Mouse (Mus musculus) left cerebral cortex, adult 2 months (tissue): ENCODE measurements around the gene 4930432M17Rik. TPM values are rescaled to one million over a fixed set of nuclear protein-coding genes. Genes with fewer than 3 reads are reported as not detected.

Source experiments
- DNase-seq, 2 experiments: peaks; one replicate each; pipeline ENCODE4 v3.0.0; 2021 to 2022; ENCODE audit warnings: low spot score in 2 of 2, mixed read lengths in 1 of 2; ENCODE audit errors: extremely low spot score in 1 of 2
- H3K27ac ChIP-seq: fragments of 200-600 bp; 2 replicates; pipeline ENCODE4 v1.8.1; 2022
- H3K4me3 ChIP-seq: fragments of 200-600 bp; 2 replicates; pipeline ENCODE4 v1.8.1; 2022
- CTCF ChIP-seq: fragments of 200-600 bp; IDR thresholded peaks from 2 replicates; pipeline ENCODE4 v1.8.1; 2022; ENCODE audit warnings: antibody characterized with exemption, mild to moderate bottlenecking, moderate library complexity
- intact Hi-C: fragments of 180-260 bp; cut with DNase I; formaldehyde crosslinking; loops from one replicate; pipeline ENCODE4 v1.15.1; 2025
- long read RNA-seq, 2 experiments: library from polyadenylated mRNA; stranded (forward); transcript quantifications; one replicate each; pipeline ENCODE4 v2.0.0; 2021; ENCODE audit warnings: borderline mapping rate in 2 of 2
- total RNA-seq, 2 experiments: library from RNA; stranded (reverse); gene quantifications; 2 replicates each; pipeline ENCODE4 v1.2.3; 2021

The 4930432M17Rik gene
- total RNA-seq = not detected
- long read RNA-seq, experiment 1 = 0 reads
- long read RNA-seq, experiment 2 = 0 reads

DNA sequence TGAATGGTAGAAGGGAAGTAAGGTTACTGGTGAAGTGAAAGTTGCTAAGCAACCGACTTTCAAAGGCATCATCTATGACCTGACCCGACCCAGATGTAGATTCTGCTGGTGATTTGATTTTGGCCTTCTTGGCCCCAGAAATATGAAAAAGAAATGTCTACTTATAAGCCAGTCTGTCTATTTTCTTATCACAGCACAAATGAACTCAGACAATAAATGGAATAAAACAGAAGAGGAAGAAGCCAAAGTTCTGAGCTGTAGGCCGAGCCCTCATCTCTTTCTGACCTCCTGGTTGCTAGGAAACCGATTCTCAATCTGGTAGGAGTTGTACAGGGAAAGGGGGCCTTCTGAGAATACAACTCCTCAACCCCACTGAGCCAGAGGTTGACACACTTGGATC lies at the start of gene 4930432M17Rik:
Gene 4930432M17Rik (plus strand): TSS at position 301 of the 400 bp plus-strand sequence.
- no peak for TF ChIP-seq CTCF
- Histone ChIP-seq H3K27ac (no peak within 1 kb of the TSS), H3K4me3 (no peak within 1 kb of the TSS)
- intact Hi-C loops = no loop called here
- no peak for DNase-seq

DNA sequence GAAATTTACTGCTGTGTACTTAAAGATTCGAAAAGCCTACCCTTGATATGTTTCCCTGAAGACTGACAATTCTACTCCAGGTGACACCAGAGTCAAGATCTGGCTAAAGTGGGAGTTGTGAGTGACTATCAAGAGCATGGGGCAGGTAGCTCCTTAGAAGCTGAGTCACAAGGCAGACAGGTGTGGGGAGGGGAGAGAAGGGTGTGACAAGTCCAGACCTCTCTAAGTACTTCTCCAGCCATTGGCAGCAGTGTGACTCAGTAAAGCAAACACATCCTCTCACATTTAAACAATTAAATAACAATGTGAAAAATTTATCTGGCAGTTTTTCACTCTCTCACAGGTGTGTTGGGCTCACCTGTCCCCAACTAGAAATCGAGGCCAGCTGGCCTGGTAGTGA lies 44.9 kb upstream of the 4930432M17Rik start:
- no peak for TF ChIP-seq CTCF
- DNase-seq = no peak
- Histone ChIP-seq H3K27ac (no peak overlapping the region), H3K4me3 (no peak overlapping the region)
- intact Hi-C loops = no loop called here

DNA sequence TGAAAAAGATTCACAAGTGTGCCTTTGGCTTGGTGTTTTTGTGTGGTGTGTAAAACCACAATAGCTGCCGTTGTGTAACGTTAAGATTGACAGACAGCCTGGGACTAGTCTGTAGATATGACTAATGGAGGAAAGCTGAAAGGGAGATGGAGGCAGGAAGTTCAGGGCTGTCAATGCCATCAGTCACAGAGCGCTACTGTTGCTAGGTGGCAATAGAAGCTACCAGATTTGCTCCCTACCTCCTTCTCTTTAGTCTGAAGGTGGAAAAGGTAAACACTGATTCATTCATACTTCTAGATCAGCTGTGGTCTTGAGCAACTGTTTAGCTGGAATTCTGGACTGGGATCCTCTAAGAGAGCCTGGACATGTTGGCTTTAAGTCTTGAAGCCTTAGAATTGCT lies 44.3 kb upstream of the 4930432M17Rik start:
- no peak for DNase-seq
- Histone ChIP-seq H3K27ac (no peak overlapping the region), H3K4me3 (no peak overlapping the region)
- intact Hi-C loops = no loop called here
- TF ChIP-seq CTCF = no peak

DNA sequence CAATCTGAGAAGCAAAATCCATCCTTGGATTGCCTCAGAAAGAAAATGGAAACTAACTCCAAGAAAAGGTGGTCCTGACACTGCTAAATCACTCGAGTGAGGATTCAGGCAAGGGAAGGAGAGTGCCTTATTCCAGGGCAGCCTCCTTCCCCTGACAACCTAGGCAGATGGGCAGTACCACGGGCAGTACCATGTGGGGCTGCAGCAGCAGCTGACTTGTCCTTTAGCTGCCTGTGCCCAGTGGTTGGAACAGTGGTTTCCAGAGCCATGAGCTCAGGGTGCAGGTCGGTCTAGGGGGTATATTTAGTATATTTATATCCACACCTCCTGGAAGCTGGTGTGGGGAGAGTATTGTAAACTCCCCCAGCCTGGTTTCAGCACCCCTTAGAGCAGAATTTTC lies 42.3 kb upstream of the 4930432M17Rik start:
- intact Hi-C loops = no loop called here
- Histone ChIP-seq H3K27ac (no peak overlapping the region), H3K4me3 (no peak overlapping the region)
- DNase-seq = no peak
- no peak for TF ChIP-seq CTCF

DNA sequence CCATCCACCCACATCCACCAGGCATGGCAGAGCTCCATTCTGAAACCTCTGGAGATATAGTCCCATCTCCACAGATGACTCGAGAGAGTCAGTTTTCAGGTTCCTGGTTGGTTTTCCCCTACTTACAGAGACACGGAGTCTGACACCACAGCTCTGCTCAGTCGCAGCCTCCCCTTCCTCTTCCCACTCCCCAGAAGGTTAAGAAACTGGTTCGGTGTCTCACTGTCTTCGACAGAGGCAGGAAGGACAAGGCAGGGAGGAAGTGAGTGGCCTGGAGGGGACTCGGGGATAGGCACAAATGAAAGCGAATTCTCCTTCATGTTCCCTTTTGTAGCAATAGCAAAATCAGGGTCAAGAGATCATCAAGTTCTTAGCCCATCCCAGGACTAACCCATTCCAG lies 39.9 kb upstream of the 4930432M17Rik start:
- intact Hi-C loops = no loop called here
- H3K27ac ChIP-seq = no peak overlapping the region
- TF ChIP-seq CTCF = no peak
- no peak overlapping the region for H3K4me3 ChIP-seq
- no peak for DNase-seq

DNA sequence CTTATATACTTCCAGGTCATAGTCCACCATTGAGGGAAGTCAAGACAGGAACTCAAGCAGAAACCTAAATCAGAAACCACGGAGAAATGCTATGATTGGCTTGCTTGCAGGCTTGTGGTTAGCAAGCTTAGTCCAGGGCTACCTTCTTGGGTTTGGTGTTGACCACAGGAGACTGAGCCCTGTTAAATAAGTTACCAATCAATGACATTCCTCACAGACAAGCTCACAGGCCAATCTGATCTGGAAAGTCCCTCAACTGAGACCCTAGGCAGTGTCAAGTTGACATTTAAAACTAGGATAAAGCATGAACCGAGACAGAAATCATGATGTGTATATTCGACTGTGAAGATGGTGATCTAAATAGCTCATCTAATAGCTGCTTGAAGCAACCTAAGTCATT lies 35.6 kb upstream of the 4930432M17Rik start:
- no peak for DNase-seq
- no peak overlapping the region for H3K27ac ChIP-seq
- H3K4me3 ChIP-seq = no peak overlapping the region
- no peak for TF ChIP-seq CTCF
- intact Hi-C loops = loop anchor here (5.0 kb wide), 1 partner anchor 52 kb away; no protein-coding TSS in a partner anchor

DNA sequence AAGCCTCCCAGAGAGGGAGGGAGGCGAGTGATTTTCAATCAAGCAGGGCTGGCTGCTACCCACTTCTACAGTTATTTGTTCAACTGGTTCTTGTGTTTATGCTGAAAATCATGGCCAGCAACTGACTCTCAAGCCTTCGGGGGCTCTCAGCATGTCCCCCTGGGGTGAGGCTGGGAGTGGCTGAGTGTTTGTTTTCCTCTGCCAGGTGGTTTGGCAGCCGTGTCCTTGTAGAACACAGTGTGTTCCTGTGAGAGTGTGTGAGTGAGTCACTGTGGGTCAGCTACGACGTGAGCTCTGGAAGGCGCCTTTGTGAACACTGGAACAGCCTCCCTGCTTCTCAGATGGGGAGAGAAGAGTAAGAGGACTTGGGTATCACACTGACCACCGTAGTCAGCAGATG lies 35.1 kb upstream of the 4930432M17Rik start:
- TF ChIP-seq CTCF = no peak
- Histone ChIP-seq H3K4me3 (no peak overlapping the region), H3K27ac (no peak overlapping the region)
- intact Hi-C loops = loop anchor here (5.0 kb wide), 1 partner anchor 52 kb away; no protein-coding TSS in a partner anchor
- no peak for DNase-seq

DNA sequence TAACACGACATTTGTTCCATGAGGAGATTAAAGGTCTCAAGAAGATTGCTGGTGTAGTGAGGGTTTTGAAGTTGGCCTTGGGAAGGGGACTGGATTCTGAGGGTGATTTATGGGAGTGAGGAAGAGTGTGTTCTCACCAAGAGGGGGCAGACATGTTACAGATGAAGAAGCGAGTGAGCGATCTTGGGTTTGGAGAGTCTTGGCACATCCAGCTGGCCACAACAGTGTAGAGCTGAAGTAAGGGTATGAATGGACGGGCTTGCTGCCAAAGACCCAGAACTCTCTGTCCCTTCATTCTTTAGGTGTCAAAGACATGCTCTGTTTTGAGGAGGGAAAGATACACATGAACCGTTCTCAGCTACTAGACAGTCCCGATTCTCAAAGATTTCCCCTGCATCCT lies 34.2 kb upstream of the 4930432M17Rik start:
- peak; percentile 33 to 59 for DNase-seq
- peak; percentile 51 for TF ChIP-seq CTCF
- Histone ChIP-seq H3K27ac (no peak overlapping the region; the same call in 1 of the 2 replicates), H3K4me3 (no peak overlapping the region)
- intact Hi-C loops = loop anchor here (1.0 to 5.0 kb wide), 3 partner anchors 51 to 100 kb away; partner anchors contain the start of gene F3

DNA sequence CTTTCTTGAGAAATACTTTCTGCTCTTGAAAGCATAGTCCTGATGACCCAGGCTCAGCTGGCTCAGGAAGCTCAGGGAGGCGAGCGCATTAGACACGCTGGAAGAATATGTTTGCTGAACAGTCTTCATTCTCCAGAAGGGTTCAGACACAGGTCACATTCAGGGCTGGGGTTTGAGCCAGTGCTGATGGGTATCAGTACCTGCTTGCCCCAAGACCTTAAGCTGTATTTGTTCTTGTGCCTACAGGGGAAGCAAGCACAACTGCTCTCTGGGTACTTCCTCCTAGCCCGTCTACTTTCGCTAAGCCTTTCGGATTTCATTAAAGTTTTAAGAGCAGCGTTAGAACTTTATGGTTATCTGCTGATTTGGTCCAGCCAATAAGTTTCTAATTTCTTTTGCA lies 33.8 kb upstream of the 4930432M17Rik start:
- no peak overlapping the region for H3K4me3 ChIP-seq
- H3K27ac ChIP-seq = peak overlapping the region; percentile 2; the same call in 1 of the 2 replicates
- DNase-seq = no peak
- intact Hi-C loops = loop anchor here (1.0 to 5.0 kb wide), 3 partner anchors 51 to 100 kb away; partner anchors contain the start of gene F3
- TF ChIP-seq CTCF = no peak

DNA sequence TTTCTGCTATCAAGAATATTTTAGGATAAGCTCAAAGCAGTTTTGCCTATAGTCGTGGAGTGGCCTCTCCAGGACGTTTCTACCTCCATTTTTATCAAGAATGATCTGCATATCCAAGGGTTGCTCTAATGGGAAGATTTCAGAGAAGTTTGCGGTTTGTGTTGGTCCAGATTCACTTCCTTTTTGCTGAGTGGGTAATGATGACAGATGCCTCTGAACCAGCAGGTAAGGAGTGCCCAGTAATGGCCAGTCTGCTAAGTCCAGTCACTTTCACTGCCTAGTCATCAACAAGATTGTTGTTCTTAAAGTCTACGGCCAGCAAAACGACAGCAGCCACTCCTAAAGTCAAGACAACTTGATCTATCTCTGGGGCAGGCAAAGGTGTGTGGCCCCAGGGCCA lies 32.8 kb upstream of the 4930432M17Rik start:
- intact Hi-C loops = loop anchor here (5.0 kb wide), 1 partner anchor 50 kb away; no protein-coding TSS in a partner anchor
- Histone ChIP-seq H3K27ac (no peak overlapping the region), H3K4me3 (no peak overlapping the region)
- TF ChIP-seq CTCF = no peak
- DNase-seq = no peak

DNA sequence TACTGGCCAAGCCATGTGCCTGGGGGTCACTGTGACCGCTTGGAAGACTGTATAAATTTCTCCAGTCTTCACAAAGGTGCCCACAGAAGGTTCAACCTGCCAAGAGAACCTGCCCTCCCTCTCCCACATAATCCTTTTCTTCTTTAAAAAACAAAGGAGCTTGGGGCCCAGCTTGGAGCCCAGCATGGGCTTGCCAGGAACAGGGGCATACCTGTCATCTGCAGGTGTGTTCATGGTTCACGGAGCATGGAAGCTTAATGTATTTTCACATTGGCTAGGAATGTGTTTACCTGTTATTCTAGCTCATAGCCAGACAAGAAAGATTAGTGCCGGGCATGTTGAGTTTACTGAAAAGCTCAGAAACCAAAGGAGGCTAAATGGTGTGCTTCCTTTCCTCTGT lies 32.3 kb upstream of the 4930432M17Rik start:
- intact Hi-C loops = loop anchor here (5.0 kb wide), 1 partner anchor 49 kb away; no protein-coding TSS in a partner anchor
- Histone ChIP-seq H3K27ac (no peak overlapping the region), H3K4me3 (no peak overlapping the region)
- no peak for TF ChIP-seq CTCF
- DNase-seq = no peak

DNA sequence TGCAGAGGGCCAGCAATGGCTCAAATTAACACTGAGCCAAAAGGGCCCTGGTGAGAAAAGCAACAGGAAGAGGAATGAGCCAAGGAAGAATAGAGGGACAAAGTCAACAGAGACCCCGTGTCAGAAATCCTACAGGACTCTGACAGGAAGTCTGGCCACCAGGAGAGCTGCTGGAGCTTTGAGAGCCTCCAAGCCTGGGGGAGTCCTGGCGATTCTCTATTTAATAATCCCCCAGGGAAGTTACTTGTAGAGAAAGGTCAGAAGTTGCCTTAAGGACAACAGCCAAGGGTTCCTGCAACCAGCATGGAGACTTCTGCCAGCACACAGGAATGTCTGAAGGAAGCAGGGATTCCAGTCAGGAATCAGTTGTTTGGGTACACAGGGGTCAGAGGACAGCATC lies 30.0 kb upstream of the 4930432M17Rik start:
- H3K27ac ChIP-seq = no peak overlapping the region
- DNase-seq = no peak
- H3K4me3 ChIP-seq = no peak overlapping the region
- intact Hi-C loops = no loop called here
- no peak for TF ChIP-seq CTCF

DNA sequence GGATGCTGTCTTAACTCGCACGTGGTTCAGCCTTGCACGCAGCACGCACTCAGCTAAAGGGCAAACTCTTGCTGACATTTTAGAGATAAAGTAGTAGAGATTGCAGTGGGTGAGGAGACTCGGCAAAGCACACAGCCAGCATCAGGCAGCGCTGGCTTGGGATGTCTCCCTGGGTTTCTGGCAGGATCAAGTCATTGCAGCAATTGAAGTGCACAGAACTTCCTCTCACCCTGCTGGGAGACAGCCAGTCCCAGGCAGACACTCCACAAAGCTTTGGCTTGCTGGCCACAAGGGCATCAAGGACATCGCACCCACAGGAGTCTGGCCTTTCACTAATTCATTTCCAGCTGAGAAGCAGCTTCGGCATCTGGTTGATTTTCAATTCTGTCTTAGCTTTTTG lies 27.3 kb upstream of the 4930432M17Rik start:
- Histone ChIP-seq H3K27ac (no peak overlapping the region), H3K4me3 (no peak overlapping the region)
- no peak for DNase-seq

More for the DNA sequence above, 27.3 kb upstream of the 4930432M17Rik start:
- no peak; the same call in 1 of the 2 replicates for TF ChIP-seq CTCF
- intact Hi-C loops = no loop called here
